Mouse (Mus musculus) right cerebral cortex, adult 2 months (tissue): ENCODE results near the gene Ccdc50.

Experiments used
- DNase-seq, 2 experiments: peaks; one replicate each; pipeline ENCODE4 v3.0.0; 2021 to 2022; ENCODE audit warnings: low spot score in 2 of 2

Gene Ccdc50

DNA sequence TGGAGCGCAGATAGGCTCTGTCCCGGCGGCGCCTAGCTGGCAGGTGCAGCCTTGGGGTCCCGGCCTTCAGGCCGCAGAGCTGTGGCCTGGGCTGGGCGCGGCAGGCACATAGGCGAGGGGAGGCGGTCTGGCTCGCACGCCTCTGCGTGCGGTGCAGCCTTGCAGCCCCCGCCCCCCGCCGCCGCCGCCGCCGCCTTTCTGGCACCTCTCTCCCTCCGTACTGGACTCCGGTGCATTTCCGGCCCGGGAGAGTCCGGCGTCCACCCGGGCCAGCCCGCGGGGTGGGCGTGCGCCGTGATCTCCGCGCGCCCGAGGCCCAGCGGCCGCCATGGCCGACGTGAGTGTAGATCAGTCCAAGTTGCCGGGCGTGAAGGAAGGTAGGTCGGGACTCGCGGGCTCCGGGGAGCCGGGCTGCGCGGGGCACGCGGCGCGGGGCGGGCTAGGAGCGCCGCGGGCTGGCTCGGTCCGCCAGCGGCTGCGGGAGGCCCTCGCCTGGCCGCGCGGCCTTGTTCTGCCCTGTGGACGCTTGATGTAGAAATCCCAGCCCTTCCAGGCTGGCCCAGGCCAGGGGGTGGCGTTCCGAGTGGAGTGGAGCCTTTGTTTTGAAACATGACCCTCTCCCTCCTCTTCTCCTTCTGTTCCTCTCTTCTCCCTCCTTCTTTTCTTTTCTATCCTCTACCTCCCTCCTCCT lies at the start of gene Ccdc50:
Gene Ccdc50, plus strand, starts transcription at position 109 of the 691 bp plus-strand sequence.
- DNase-seq: peak; percentile 73 to 83

DNA sequence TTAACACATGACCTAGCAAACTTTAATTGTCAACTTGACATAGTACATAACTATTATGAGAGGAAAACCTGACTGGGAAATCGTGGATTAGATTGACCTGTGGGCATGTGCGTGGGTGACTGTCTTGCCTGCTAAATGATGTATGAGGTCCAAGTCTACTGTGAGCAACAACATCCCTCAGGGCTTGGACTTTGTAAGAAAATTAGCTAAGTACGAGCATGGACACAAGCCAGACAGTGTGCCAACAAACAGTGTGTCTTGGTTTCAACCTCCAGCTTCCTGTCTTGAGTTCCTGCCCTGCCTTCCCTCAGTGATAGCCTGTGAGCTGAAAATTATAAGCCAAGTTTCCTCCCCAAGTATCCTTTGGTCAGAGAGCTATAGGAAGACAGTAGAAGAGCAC lies 41.1 kb upstream of the Ccdc50 start:
- DNase-seq: no peak

DNA sequence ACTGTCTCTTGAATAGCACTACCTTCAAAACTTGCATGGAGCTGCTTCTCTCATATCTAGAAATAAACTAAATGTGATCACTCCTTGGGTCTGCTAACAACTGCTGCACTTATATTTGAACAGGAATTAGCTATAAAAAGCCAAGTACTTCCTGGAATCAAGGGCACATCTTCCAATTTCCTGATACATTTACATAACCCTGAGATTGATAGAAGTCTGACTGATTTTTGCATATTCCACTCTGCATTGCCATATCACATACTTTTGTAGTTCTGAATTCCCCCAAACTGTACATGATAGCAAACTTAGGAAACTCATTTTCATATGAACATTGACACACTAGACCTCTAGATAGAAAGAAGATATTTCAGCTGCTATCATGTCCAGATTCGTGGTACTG lies 40.3 kb upstream of the Ccdc50 start:
- DNase-seq: no peak

DNA sequence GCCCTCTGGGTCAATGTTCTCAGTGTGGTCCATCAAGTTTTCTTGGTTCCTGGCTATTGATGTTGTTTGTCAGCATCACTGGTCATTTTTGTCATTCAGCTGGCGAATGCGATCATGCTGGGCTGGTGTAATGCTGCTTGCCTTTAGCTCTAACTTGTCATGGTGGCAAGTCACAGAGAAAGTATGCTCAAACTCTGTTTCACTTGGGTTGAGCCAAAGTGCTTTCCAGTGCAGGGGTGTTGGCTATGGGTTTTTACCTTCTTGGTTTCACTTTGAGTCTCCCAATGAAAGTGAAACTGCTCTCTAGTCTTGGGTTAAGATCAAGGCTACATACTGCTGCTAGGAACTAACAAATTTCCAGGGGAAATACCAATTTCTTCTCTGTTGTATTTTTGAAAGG lies 39.4 kb upstream of the Ccdc50 start:
- DNase-seq: no peak

DNA sequence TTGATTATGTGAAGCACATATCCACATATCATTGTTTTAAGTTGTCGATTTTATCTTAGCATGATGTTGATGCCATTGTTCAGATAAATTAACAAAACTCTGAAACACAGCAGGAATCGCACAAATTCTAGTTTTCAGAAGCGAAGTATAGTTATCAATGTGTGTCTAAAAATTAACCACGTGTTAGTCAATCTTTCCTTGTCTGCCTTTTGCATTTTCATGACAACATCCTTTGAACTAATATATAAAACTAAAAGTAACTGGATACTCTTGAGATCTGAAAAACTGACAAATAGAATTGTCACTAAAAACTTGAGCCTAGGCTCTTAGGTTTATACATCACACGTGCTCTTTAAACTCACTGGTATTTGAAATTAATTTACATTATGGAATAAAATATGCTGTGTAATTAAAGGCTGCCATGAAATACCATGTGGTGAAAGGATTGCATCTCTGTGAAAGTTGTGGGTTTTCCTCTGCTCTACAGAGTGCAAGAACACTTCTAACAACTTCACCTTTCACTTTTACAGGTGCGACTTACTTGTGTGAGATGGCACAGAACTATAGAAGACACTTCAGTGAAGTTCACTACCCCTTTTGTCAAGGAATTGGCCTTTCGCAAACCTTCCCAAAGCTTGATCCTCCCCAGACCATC lies 38.7 kb upstream of the Ccdc50 start:
- DNase-seq: no peak

DNA sequence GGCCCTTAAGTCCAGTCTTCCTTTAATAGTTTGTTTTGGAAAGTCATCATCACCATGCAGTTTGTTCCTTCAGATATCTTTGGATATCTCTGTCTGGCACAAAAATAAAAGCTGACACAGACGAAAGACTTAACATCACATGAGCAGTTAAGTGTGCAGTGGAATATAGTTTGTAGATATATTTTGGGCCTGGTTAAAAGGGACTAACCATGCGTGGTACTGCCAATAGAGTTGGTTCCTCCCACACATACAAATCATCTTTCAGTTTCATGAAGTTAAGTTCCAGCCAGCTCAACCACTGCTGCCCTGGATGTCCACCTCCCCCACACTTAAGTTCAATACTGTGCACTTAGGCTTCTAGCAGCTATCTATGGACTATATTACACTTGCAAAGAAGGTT lies 34.2 kb upstream of the Ccdc50 start:
- peak in 1 of 2 experiments; percentile 3 for DNase-seq

DNA sequence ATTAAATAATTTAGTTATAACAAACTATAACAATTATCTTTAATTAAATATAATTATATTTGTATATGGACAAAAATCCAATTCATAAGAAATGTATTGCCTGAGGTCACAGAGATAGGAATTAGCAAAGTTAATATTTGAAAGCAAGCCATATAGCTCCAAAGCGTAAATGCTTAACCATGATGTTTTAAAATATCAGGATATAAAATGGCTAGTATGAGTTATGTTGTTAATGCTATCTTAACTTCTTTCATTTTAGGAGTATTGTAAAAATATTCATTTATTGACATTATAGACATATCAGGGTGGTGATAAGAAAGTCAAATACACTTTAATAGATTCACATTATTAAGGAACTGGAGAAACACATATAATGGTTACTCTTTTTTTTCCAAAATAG lies 28.6 kb upstream of the Ccdc50 start:
- no peak for DNase-seq

DNA sequence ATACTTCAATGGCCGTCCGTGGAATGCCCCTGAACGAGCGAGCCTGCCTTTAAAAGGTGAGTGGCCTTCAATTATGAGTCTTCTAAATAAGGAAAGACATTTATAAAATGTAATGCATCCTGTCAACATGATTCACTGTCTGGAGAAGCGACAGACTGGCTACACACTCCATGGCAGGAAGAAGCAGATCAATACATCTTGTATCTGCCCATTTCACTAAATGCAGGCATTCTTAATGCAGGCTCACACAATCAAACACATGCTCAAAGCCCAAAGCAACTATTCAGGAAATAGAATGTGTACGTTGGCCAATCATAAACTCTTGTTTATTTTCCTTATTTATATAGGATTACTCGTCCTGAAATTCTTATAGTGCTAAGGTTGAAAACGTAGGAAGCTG lies 18.5 kb upstream of the Ccdc50 start, which contains the start of gene Uts2b:
Gene Uts2b, minus strand, starts transcription at position 49 of the 400 bp plus-strand sequence.
- DNase-seq: no peak

DNA sequence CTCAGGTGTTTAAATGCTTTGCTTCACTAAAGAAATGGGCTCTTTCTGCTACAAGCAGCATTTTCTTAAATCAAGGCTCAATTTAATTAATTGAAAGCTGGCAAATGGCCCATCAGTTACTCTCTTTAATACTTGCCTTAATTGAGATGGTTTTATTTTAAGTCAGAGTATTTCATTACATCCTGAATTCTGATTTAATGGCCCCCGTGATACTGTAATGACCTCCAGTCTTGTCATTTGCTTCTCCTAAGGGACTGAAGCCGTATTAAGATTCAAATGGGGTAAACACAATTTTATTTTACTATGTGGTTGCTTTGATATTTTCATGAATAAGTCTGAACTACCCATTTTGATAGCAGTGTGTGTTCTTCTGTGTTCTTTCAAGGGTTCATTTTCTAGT lies 18.0 kb upstream of the Ccdc50 start:
- DNase-seq: no peak

DNA sequence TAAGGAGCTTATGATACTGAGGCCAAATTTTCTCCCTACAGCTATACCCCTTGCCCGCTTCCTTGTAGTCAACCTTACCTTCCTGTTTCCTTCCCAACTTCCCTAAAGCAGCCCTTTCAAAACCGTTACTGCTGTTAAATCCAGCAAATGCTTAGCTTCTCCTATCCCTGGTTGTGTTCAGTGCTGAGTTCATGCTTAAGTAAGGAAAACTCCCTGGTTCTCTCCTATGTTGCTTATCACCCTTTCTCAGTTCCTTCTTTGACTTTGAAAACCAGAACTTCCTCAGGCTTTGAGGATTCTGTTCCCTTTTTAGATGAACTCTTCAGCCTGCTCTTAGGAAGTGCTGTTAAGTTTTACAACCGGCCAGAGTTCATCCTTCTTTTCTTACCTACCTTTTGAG lies 14.5 kb upstream of the Ccdc50 start:
- DNase-seq: no peak

DNA sequence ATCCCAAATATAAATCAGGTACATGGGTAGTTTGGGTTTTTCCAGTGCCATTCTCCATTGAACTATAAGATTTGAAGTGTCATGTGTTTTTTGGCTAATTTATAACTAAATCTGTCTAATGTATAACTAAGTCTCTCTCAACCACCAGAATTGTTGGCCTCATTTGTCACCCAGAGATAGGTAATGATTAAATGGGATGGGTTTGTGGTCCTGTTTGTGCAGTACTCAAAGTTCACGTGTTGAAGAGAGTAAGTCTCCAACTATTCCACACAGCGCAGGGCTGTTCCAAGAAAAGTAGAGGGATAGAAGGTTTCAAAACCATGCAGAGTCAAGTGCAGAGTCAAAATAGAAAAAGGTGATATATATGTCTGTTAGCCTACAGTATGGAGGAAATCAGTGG lies 13.4 kb upstream of the Ccdc50 start:
- DNase-seq: no peak

DNA sequence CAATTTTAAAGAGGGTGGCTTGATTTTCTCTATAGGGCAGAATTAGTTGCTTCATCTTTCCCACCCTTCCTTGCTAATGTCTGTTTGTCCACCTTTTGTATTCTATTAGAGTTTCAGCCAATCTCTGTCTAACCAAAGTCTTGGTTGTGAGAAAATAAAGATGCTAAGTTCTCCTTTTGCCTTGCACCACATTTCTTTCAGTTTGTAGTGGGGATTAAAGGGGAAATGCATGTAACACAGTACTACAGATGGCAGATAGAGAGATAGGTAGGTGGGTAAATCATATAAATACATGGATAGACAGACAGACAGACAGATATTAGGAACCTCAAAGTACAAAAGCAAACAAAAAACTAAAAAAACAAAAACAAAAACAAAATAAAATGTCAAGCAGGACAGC lies 12.1 kb upstream of the Ccdc50 start:
- no peak for DNase-seq

DNA sequence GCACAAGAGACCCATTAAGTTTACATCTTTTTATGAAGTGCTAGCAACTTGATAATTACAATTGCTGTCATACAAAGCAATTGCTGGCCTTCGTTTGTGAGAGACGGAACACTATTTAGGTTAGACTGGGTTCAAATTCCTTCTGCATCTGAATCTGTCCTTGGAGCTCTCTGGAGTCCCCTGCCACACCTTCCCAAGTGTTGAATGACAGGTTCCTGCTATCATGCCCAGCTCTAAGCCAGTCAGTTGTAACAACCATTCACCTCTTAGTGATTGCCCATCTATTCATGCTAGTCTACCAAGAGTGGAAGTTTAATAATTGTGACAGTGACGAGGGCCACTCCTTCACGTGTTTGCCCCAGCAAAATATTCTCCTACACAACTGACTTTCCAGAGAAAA lies 6.5 kb upstream of the Ccdc50 start:
- DNase-seq: no peak

DNA sequence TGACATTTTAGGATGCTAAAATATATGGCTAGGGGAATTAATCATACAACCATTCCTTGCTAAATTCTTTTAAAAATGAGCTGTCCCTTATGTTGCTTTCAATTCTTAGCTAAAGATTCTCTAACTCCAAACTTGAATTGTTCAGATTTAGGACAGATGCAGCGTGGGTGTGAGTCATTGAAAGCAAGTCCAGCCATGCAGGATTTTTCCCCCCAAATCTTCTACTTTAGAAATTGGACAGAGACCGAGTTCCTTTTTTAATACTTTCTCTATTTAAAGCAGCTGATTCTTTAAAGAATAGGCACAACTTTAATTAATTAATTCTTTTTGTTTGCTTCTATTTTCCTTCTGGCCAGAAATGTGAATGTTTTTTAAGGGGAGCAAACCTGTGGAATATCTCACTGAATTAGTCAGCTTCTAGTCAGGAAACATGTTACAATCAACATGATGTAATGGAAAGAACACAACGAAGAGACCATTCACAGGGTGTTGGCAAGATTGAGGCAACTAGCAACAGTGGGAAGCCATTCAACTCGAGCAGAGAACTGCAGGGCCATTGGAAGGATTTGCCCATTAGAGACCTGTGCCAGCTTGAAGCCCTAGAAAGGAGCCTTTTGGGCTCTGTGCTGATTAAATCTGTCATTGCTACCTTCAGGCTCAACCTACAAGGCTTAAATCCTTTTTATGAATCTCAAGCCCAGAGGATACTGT lies 3.6 kb upstream of the Ccdc50 start:
- peak; percentile 36 to 62 for DNase-seq

DNA sequence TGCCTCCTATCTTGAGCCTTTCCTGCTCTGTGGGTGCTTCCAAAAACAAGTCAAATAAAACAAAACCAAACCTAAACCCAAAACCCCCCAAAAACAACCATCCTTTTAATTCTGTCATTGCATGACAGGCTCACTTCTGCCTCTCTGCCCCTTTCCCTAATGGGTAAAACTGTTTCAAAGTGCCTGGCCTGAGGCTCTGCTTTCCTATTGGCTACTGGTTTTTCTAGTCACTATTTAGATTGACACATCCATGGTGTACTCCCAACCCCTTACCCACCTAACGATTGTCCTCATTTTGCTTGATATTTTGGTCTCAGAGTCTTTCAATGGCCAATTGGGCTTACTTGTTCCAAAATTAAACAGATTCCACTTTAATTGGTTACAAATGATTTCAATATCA lies 3.0 kb upstream of the Ccdc50 start:
- no peak for DNase-seq

DNA sequence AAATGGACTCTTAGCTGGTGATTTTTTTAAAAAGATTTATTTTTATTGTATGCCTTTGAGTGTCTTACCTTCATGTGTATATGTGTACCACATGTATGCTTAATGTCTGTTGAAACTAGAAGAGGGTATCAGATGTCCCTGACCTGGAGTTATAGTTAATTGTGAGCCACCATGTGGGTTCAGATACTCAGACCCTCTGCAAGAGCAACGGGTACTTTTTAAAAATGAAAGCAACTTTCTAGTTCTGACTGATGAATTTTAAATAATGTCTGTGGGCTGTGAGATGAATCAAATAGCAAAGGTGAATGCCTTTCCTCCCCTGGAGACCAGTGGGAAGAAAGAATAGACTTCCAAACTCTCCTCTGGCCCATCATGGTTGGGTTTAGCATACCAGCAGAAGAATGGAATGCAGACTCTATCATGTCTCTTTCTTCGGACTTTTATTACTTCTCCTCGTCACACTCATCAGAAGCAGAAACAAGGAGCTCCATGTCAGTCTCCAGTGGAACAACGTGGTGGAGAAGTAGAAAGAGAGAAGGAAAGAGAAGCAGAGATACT lies 1.7 kb upstream of the Ccdc50 start:
- DNase-seq: no peak

DNA sequence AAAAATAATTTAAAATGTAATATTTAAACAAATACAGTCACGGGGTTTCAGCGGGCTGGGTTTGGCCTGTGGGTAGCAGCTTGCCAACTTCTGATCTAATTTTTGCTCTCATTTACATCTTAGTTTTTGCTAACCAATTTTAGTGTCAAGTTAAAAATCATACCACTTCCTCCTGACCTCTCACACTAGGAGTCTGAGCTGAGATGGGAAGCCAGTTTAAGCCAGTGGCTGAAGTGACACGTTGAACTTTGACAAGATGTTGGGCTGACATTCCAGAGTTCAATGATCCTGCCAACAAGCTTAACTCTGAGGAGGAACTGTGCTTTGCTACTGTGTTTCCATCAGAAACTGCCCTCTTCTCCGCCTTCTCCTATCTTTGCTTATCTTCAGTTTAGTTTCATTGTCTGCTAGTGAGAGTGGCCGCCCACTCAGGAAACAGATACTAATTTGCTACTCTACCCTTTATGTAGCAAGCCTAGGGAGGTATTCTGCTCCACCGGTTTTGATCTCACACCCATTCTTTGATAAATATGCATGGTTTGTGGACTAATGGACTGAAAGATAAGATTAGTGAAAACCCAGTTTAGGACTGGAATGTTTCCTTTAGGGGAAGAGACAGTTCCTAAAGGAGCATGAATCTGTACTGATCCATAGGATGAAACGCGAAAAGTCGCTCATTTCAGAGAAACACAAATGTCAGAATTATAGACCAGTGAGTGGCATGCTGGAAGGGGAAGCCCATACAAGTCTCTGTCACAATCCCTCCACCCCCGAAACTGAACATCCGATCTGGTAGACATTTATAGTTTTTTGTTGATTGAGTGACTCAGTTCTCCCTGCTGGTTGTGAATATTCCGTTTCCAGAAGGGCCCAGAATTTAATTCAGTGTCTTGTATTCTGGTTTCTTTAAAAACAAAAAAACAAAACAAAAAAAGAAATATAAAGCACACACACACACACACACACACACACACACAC lies 746 bp upstream of the Ccdc50 start:
- no peak for DNase-seq

DNA sequence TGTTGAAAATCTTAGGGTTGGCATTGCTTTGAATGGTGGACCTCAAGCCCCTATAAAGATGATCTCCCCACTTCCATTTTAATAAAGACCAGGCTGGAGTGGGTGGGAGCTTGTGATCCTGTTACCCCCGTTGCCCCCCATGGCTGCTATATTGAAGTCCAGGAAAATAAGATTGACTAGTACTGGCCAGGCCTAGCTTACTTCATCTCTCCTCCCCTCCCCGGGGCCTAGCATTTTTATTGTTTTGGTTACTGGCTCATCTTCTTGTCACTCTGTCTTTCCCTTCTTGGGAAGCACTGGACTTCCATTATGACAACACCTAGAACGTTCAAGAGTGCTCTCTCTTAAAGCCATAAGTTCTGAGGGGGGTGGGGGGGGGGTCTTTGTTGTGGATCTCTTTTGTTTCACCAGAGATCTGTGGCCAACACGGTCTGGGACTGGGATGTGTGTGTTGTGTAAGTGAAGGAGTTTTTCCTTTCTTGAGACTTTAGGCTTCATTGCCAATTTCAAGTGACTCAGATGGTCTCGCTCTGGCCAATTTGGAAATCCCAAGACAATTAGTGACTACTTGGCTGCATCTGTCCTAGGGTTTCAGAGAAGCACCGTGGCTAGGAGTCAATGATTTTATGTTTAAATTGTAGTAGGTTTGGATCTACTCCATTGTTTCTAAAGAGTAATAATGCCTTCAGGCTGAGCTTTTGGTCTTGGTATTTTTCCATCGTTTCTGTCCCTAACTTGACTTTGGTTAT lies 1.0 kb downstream of the Ccdc50 start:
- peak in 1 of 2 experiments; percentile 22 for DNase-seq

DNA sequence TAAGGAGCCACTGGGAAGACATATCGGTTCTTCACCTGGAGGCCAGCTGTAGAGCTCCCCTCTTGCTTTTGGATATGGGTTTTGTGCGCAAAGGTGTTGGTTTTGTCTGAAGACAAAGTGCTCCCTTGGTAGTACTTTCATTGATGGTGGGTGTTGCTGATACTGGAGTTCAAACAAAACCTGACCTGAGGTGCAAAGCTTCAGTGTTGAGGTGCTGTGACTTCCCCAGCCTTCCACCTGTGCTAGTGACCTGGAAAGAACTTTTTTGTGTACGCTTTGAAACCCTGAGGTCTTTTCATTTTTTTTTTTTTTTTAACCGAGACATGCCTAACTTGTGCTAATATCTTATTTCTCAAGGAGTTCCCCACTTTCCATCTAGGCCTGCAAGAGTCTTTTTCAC lies 1.6 kb downstream of the Ccdc50 start:
- no peak for DNase-seq

DNA sequence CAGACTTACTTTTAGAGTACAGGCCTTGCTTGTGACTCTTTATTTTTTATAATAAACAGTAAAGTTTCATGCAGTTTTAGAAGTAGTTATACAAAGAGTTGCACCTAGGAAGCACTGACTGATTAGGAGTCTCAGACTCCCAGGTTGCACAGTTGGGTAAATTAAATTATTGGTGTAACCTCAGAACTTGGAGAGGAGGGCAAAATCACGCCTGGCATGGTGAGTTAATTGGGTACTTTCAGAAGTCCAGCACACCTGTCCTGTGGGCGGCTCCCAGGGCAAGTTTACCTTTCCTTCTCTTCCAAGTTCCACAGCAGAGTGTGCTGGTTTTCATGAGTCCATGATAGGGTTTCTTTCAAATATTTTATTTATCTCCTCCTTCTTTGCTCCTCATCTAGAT lies 3.2 kb downstream of the Ccdc50 start:
- DNase-seq: no peak
